Mouse (Mus musculus) heart, embryonic 12.5 days (tissue): ENCODE measurements around the gene Mcrip2. TPM values are rescaled to one million over a fixed set of nuclear protein-coding genes. Genes with fewer than 3 reads are reported as not detected.

Experiments used
- ATAC-seq: fragments of 200-750 bp; cut with Nextera tagmentation; 2 replicates; pipeline ENCODE4 v1.8.0; 2017; ENCODE audit warnings: moderate TSS enrichment, moderate library complexity; ENCODE audit not compliant: insufficient number of reproducible peaks, low FRiP score
- H3K27ac ChIP-seq: fragments of 300-500 bp; sonication (generic); 2 replicates; pipeline ENCODE4 v1.5.1; 2016; ENCODE audit warnings: mild to moderate bottlenecking, moderate library complexity; ENCODE audit not compliant: poor library complexity, severe bottlenecking
- H3K27me3 ChIP-seq: fragments of 300-500 bp; sonication (generic); replicated peaks from 2 replicates; pipeline ENCODE4 v1.6.1; 2016; ENCODE audit warnings: mild to moderate bottlenecking, moderate library complexity
- H3K36me3 ChIP-seq: fragments of 300-500 bp; sonication (generic); 2 replicates; pipeline ENCODE4 v1.6.1; 2016; ENCODE audit warnings: mild to moderate bottlenecking, moderate library complexity
- H3K4me1 ChIP-seq: fragments of 300-500 bp; sonication (generic); replicated peaks from 2 replicates; pipeline ENCODE4 v1.6.1; 2016; ENCODE audit warnings: mild to moderate bottlenecking
- H3K4me2 ChIP-seq: fragments of 300-500 bp; sonication (generic); 2 replicates; pipeline ENCODE4 v1.6.1; 2016; ENCODE audit warnings: mild to moderate bottlenecking, moderate library complexity
- H3K4me3 ChIP-seq: fragments of 300-500 bp; sonication (generic); 2 replicates; pipeline ENCODE4 v1.5.1; 2016; ENCODE audit warnings: mild to moderate bottlenecking
- H3K9ac ChIP-seq: fragments of 300-500 bp; sonication (generic); 2 replicates; pipeline ENCODE4 v1.6.1; 2016; ENCODE audit warnings: mild to moderate bottlenecking, moderate library complexity
- H3K9me3 ChIP-seq: fragments of 300-500 bp; sonication (generic); replicated peaks from 2 replicates; pipeline ENCODE4 v1.6.1; 2016; ENCODE audit warnings: mild to moderate bottlenecking, moderate library complexity
- WGBS: fragments of 180-500 bp; shearing (Covaris S2); methylation state at CpG from one replicate; pipeline ENCODE4 v1.1.7; 2016; 5-methylcytosine and 5-hydroxymethylcytosine counted together
- polyA plus RNA-seq: library from polyadenylated mRNA; unstranded; fragments of >200 nt; fragmentation: Nextera tagmentation; extraction: Ambion mirVana; gene quantifications from 2 replicates; pipeline ENCODE4 v1.2.1, GENCODE M21; 2016

Gene Mcrip2
- polyA plus RNA-seq, 1 experiment from 2014 or later = 161 TPM

DNA sequence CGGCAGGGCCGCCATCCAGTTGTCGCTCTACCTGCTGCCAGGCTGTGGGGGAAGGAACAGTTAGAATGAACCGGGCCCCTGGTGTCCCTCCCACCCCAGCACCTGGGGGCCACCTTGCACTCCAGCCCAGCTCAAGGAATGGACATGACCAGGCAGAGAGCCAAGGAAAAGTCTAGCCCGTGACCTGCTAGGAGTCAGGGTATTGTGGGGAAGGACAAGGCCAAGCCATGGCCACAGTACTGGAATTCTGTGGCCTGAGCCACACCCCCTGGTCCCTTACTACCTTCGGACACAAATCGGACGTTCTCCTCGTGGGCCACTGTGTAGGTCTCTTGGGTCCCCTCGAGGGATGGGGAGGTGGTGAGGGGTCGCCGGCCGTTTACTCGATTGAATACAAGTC is 4.3 kb downstream of the Mcrip2 start:
- H3K36me3 ChIP-seq = peaks cover 29% of the 10 kb centered on the region
- H3K9ac ChIP-seq = no peak overlapping the region
- 92% methylated on average over 14 of the region's 14 CpGs for WGBS
- no peak overlapping the region for H3K4me3 ChIP-seq
- no peaks in the 10 kb centered on the region for H3K27me3 ChIP-seq
- H3K4me2 ChIP-seq = no peak overlapping the region
- H3K9me3 ChIP-seq = no peaks in the 10 kb centered on the region
- no peak overlapping the region for H3K27ac ChIP-seq
- ATAC-seq = no peak
- peaks cover 51% of the 10 kb centered on the region for H3K4me1 ChIP-seq

DNA sequence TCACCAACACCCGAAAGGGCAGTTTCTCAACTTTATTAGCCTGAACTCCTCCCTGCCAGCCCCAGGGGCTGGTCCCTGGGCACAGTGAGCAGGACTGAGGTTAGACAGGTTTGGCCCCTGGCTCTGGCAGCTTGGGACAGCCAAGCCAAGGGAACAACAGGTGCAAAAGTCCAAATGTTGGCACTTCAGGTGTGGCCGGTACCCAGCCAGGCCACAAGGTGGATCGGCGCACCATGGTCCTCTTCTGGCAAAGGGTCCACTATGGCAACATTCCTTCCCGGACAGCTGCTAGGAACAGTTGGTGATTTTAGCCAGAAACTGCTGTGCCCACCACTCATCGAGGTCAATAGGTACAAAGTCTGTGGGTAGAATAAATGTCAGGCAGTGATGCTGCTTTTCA is 4.9 kb downstream of the Mcrip2 start:
- Histone ChIP-seq H3K9me3 (no peaks in the 10 kb centered on the region), H3K4me3 (no peak overlapping the region), H3K27ac (no peak overlapping the region), H3K4me1 (peaks cover 46% of the 10 kb centered on the region), H3K9ac (no peak overlapping the region), H3K4me2 (no peak overlapping the region), H3K27me3 (no peaks in the 10 kb centered on the region), H3K36me3 (peaks cover 29% of the 10 kb centered on the region)
- no peak for ATAC-seq
- WGBS = 86% methylated on average over 6 of the region's 6 CpGs

DNA sequence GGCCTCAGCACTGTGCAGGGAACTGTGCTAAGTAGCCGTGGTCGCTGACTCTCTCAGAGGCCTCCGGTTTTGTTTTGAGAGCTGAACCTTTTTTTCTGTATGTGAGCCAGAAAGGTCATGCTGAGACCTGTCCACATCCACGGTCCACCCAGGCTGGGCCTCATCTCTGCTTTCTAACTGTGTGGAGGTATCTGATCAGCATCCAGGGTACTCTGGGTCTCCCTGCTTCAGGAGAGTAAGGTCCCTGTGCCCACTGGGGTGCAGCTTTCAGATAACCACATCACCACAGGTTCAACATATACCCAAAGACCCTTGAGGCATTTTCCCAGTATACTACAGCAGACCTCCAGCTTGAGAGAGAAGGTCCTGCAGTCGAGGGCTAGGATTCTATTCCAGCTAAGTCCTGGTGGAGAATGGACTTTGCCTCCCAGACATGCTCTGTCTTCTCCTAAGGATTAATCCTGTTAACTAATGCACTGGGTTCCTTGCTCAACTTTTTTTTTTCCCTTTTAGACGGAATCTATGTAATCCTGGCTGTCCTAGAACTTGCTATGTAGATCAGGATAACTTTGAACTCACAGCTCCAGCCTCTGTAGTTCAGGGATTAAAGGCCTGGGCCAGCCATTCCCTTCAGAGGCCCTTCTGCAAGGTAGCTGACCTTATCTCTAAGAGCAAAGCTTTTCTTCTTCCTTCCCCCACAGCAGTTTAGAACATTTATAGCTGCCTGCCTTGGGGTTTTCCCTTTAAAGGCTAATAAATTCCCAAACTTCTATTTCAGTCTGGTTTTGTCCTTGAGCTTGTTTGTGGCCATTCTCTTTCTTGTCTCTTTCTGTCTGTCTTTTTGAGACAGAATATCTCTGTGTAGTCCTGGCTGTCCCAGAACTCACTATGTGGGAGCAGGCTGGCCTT is 6.6 kb downstream of the Mcrip2 start:
- peak overlapping the region; percentile 84 for H3K4me3 ChIP-seq
- peak overlapping the region; percentile 89 for H3K9ac ChIP-seq
- ATAC-seq = peak; percentile 16; the same call in 1 of the 2 replicates

GRCm38 (mm10) chr17:25860832-25861703 is 7.5 kb downstream of the Mcrip2 start, which contains the start of gene Wdr90:
Gene Wdr90 (minus strand): TSS chr17:25861501.
- 4% methylated on average over 65 of the region's 65 CpGs for WGBS

More for the DNA sequence above, 6.6 kb downstream of the Mcrip2 start:
- peak overlapping the region; percentile 75 for H3K27ac ChIP-seq
- no peaks in the 10 kb centered on the region for H3K27me3 ChIP-seq
- H3K36me3 ChIP-seq = peaks cover 29% of the 10 kb centered on the region
- H3K4me2 ChIP-seq = peak overlapping the region; percentile 94
- no peaks in the 10 kb centered on the region for H3K9me3 ChIP-seq
- 14% methylated on average over 6 of the region's 6 CpGs for WGBS
- H3K4me1 ChIP-seq = peaks cover 36% of the 10 kb centered on the region

DNA sequence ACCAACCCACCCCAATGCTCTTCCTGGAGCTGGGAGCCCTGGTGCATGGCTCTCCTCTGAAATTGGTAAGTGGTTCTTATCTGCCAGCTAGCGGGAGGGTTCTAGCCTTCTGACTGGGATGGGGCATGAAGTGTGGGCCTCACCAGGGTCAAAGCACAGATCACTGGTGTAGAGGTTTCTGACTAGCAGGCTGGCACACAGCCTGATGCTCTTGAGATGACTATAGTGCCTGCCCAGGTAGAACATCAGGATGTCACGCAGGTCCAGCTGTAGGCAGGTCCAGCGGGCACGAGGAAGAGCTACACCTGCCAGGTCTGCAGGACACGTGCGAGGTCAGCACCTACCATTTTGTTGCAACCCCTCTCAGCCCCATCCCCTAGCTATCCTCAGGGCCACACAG is 8.3 kb downstream of the Mcrip2 start:
- Histone ChIP-seq H3K4me1 (peaks cover 22% of the 10 kb centered on the region), H3K27me3 (no peaks in the 10 kb centered on the region), H3K9me3 (no peaks in the 10 kb centered on the region), H3K4me3 (no peak overlapping the region; the same call in 1 of the 2 replicates), H3K9ac (peak overlapping the region; percentile 89; the same call in 1 of the 2 replicates), H3K36me3 (peaks cover 26% of the 10 kb centered on the region), H3K27ac (no peak overlapping the region), H3K4me2 (peak overlapping the region; percentile 94)
- no peak for ATAC-seq
- 88% methylated on average over 6 of the region's 6 CpGs for WGBS

More at GRCm38 (mm10) chr17:25860832-25861703, 7.5 kb downstream of the Mcrip2 start, which contains the start of gene Wdr90:
- H3K4me1 ChIP-seq = peaks cover 28% of the 10 kb centered on the region
- H3K4me2 ChIP-seq = peak within 1 kb of the TSS; percentile 94
- H3K36me3 ChIP-seq = peaks cover 21% of the 10 kb centered on the region
- peak within 1 kb of the TSS; percentile 75 for H3K27ac ChIP-seq
- peak within 1 kb of the TSS; percentile 84 for H3K4me3 ChIP-seq
- peak within 1 kb of the TSS; percentile 89 for H3K9ac ChIP-seq
- ATAC-seq = peak; percentile 93
- no peaks in the 10 kb centered on the region for H3K27me3 ChIP-seq
- no peaks in the 10 kb centered on the region for H3K9me3 ChIP-seq

GRCm38 (mm10) chr17:25844396-25844901 is 24.1 kb downstream of the Mcrip2 start, which contains the start of gene Rhot2:
Gene Rhot2 (minus strand): TSS chr17:25844851.
- peak within 1 kb of the TSS; percentile 85 for H3K27ac ChIP-seq
- ATAC-seq = peak; percentile 94
- H3K27me3 ChIP-seq = no peaks in the 10 kb centered on the region
- peak within 1 kb of the TSS; percentile 97 for H3K9ac ChIP-seq
- H3K4me1 ChIP-seq = peaks cover 15% of the 10 kb centered on the region
- H3K9me3 ChIP-seq = no peaks in the 10 kb centered on the region
- 0% methylated on average over 21 of the region's 21 CpGs for WGBS
- peaks cover 71% of the 10 kb centered on the region for H3K36me3 ChIP-seq
- H3K4me3 ChIP-seq = peak within 1 kb of the TSS; percentile 88
- H3K4me2 ChIP-seq = peak within 1 kb of the TSS; percentile 87

DNA sequence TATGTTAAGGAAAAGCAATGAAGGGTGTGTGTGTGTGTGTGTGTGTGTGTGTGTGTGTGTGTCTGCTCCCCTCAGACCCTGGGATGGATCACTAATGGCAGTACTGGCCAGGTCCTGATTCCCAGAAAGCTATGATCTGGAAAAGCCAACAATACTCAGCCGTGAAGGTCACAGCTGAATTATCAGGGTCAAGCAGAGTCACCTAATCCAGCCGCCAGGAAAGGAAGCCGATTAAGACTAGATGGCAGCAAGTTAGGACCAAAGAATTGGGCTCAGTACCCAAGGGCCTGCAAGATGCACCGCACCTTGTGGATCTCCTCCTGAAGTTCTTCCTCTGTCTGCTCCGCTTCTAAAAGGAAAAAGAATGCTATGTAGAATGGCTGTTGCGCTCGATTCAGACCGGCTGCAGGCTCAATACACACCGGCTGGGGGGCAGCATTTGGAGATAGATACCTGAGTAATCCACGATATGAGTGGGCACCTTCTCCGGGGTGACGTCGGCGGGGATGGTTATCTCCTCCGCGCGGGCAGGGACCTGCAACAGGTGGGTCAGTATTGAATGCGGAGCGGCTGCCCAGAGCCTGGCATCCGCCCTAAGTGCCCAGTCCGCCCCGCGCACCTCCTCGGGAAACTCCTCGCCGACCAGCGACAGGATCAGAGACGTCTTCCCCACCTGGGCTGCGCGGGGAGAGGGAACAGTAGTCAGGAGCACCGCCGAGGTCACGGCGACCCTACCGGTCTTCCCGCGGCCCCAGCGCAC is 24.7 kb downstream of the Mcrip2 start:
- ATAC-seq = peak; percentile 36
- Histone ChIP-seq H3K4me2 (peak overlapping the region; percentile 87), H3K9ac (peak overlapping the region; percentile 97), H3K4me3 (peak overlapping the region; percentile 88), H3K27ac (peak overlapping the region; percentile 85), H3K36me3 (peaks cover 72% of the 10 kb centered on the region), H3K4me1 (peaks cover 15% of the 10 kb centered on the region), H3K27me3 (no peaks in the 10 kb centered on the region), H3K9me3 (no peaks in the 10 kb centered on the region)
- WGBS = 1% methylated on average over 38 of the region's 38 CpGs

DNA sequence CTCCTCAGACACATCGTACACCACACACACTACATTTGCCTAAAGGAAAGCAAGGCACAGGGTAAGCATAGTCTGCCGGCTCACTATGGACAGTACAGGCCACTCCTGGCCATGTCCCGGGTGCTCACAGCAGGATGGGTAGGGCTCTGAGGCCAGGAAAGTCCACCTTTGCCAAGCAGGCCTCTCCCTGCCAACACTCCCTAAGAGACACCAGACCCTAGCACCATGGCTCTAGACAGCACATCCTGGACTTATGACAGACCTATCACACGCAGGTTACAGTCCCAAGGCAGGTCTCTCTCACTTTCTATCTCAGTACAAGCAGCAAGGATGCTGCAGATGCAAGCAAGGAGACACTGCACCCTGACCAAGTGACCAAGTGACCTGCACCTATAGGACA is 25.4 kb downstream of the Mcrip2 start:
- Histone ChIP-seq H3K27ac (peak overlapping the region; percentile 85; the same call in 1 of the 2 replicates), H3K27me3 (no peaks in the 10 kb centered on the region), H3K9me3 (no peaks in the 10 kb centered on the region), H3K9ac (peak overlapping the region; percentile 97), H3K4me2 (peak overlapping the region; percentile 87), H3K36me3 (peaks cover 70% of the 10 kb centered on the region), H3K4me1 (peaks cover 17% of the 10 kb centered on the region), H3K4me3 (peak overlapping the region; percentile 88)
- no peak for ATAC-seq
- 87% methylated on average over 4 of the region's 4 CpGs for WGBS

DNA sequence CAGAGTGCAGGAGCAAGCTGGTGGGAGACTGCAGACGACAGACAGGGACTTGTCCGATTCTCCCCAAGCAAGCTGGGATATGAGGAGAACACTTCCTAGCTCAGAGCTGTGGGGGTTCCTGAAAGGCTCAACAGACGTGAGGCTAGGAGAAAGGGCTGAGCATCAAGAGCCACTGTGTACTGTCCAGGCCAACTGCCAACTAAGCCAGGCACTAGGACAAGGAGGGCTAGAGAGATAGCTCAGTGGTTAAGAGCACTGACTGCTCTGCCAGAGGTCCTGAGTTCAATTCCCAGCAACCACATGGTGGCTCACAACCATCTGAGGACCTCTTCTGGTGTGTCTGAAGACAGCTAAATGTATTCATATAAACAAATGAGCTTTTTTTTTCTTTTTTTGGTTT is 26.1 kb downstream of the Mcrip2 start:
- H3K9ac ChIP-seq = no peak overlapping the region
- WGBS = 78% methylated on average over 3 of the region's 3 CpGs
- no peak overlapping the region for H3K4me2 ChIP-seq
- H3K9me3 ChIP-seq = no peaks in the 10 kb centered on the region
- peaks cover 23% of the 10 kb centered on the region for H3K4me1 ChIP-seq
- no peak for ATAC-seq
- H3K27me3 ChIP-seq = no peaks in the 10 kb centered on the region
- peaks cover 73% of the 10 kb centered on the region for H3K36me3 ChIP-seq
- no peak overlapping the region for H3K4me3 ChIP-seq
- no peak overlapping the region for H3K27ac ChIP-seq
